Mouse (Mus musculus): ENCODE data around the gene Arhgap10.
"Not testable (repeated sequence)": the region's sequence is repeated elsewhere in the genome, so short reads cannot be mapped to it uniquely, and the experiment has no call there.

Arhgap10 gene

DNA sequence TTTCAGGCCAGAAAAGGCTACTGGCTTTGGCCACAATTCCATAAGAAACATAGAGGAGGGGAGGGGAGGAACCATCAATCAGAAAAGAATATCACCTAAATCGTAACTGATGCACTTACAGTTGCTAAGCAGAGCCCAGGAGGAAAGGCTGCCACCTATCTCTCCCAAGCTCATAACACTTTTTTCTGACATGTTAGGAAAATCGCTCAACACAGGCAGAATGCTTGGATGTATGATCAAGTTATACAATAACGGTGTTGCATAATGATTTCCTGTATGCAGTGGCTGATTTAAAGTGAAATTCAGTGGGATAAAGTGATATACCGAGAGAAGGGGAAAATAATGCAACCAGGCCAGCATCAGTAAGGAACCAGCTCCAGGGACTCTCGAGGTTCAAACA, 162.4 kb downstream of the Arhgap10 start:
- intact Hi-C loops (cut with DNase I), result no loop called here

GRCm38 (mm10) chr8:77354189-77354588, 163.6 kb downstream of the Arhgap10 start:
- intact Hi-C loops (cut with DNase I), result no loop called here

DNA sequence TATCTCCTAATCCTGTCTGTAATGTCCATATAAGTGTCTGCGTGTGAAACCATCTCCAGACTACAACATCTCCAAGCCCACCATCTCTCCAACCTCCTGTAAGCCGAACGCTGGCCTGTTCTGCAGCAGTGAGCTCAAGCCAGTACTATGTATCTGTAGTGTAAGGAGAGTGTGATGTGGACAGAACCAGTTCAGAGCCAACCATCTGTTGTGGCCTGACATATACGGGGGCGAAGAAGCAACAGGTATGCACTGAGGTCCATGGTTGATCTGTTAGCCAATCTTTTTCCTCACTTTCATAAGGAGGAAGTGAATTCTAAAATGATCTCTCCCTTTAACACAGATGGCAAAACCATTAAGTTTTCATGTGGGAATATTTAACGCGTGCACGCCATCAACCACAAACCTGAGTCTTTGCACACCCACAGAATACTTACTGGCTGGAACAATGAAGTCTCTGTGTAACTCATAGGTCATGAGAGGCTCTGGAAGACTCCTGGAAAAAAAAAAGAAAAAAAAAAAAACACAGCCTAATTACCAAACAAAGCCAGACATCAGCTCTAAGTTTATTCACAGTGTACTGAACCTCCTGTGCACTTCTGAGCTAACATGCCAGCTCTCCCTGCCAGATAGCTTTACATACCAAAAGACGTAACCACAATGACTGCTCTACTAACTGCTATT, 166.4 kb downstream of the Arhgap10 start:
- intact Hi-C loops (cut with DNase I), result no loop called here

- intact Hi-C loops (cut with DNase I), result no loop called here
These were observed 167.5 kb downstream of the Arhgap10 start for GRCm38 (mm10) chr8:77350121-77350777.

DNA sequence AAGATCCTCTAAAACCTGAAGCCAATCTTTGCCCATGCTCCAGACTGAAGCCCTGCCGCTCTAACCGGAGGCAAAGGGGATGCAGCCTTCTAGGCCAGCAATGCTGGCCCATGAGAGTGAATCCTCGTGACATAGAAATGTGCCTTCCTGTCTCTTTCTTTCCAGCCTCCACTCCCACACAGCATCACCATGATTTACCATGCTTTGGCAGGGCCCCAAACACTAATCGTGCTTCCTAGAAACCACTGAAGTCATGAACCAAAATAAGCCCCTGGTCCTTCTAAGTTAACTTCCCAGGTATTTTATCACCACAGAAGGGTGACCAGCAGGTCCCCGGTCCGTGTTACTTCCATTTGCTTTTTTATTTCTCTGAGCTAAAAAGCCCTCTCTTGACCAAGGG, 173.8 kb downstream of the Arhgap10 start:
- intact Hi-C loops (cut with DNase I), result loop anchor here (10.0 kb wide), 1 partner anchor 449 kb away; the partner anchor contains the start of gene Nr3c2

DNA sequence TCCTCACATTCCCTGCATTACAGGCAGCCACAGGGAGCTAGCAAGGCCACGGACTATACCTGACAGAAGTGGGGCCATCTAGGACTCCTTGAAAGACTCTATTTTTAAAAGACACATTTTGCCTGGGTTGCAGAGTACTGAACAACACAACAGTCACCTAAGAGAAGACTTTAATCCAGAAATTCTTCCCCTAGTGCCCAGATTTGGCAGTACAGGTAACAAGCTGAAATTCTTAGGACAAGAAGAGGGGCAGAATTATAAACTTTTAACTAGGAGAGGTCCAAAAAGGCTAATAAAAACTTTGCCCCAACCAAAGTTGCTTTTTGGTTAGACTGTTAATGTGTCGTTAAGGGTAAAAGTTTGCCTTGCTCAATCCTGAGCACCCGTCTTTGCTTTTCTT, 174.4 kb downstream of the Arhgap10 start:
- intact Hi-C loops (cut with DNase I), result loop anchor here (10.0 kb wide), 1 partner anchor 449 kb away; the partner anchor contains the start of gene Nr3c2

DNA sequence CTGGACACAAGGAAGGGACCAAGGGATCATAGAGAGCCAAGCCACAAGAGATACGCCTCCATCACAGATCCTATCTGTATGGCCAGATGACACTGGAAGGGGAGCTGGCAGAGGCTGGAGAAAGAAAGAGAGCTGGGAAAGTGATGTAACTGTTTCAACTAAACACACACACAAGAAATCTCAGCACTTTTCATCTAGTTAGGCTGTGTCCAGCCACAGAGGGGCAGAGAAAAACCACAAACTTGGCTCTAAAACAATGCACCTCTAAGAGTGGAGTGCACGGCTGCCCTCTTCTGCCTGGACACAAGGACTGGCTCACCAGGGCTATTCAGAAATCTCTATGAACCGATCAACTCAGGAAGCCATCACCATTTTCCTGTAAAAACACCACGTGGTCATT, 175.6 kb downstream of the Arhgap10 start:
- intact Hi-C loops (cut with DNase I), result loop anchor here (10.0 kb wide), 1 partner anchor 447 kb away; the partner anchor contains the start of gene Nr3c2

- intact Hi-C loops (cut with DNase I), result loop anchor here (10.0 kb wide), 1 partner anchor 447 kb away; the partner anchor contains the start of gene Nr3c2
These were observed 176.4 kb downstream of the Arhgap10 start for GRCm38 (mm10) chr8:77341329-77341728.

DNA sequence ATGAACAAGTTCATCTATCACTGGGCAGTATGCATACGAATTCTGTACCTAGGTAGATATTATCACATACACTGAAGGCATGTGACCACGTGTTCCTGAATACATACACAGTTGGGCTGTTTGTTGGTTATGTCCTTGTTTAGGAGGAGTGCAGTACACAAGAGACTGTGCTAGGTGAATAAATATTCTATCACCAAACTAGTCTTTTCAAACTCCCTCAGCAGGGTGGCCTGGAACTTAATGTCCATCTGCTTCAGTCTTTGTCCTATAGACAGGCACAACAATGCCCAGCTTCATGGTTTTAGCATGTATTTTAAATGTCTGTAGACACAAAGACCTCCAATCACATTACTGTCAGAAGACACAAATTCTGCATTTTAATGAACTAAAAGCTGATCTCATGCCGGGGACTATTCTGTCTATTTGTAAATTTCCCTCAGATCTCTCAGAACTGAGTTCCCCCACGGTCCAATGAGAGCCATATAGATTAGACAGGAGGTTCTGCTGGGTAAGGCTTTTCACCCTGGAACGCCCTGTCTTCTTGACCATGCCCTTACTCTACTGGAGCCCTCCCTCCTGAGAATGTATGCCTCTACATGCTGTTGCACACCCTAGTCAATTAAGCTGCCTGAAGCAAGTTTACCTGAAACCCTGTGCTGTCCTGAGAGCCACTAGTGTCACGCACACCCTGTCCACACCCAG, 177.6 kb downstream of the Arhgap10 start:
- intact Hi-C loops (cut with DNase I), result loop anchor here (10.0 kb wide), 1 partner anchor 445 kb away; the partner anchor contains the start of gene Nr3c2

- intact Hi-C loops (cut with DNase I), result no loop called here
These were observed 180.5 kb downstream of the Arhgap10 start for GRCm38 (mm10) chr8:77337272-77337671.

- intact Hi-C loops (cut with DNase I), result no loop called here
These were observed 186.6 kb downstream of the Arhgap10 start for GRCm38 (mm10) chr8:77331180-77331579.

GRCm38 (mm10) chr8:77330304-77330703, 187.4 kb downstream of the Arhgap10 start:
- intact Hi-C loops (cut with DNase I), result no loop called here

- intact Hi-C loops (cut with DNase I), result no loop called here
These were observed 188.0 kb downstream of the Arhgap10 start for GRCm38 (mm10) chr8:77329783-77330182.

- intact Hi-C loops (cut with DNase I), result no loop called here
These were observed 189.3 kb downstream of the Arhgap10 start for GRCm38 (mm10) chr8:77328473-77328872.

GRCm38 (mm10) chr8:77327326-77327725, 190.4 kb downstream of the Arhgap10 start:
- intact Hi-C loops (cut with DNase I), result no loop called here

DNA sequence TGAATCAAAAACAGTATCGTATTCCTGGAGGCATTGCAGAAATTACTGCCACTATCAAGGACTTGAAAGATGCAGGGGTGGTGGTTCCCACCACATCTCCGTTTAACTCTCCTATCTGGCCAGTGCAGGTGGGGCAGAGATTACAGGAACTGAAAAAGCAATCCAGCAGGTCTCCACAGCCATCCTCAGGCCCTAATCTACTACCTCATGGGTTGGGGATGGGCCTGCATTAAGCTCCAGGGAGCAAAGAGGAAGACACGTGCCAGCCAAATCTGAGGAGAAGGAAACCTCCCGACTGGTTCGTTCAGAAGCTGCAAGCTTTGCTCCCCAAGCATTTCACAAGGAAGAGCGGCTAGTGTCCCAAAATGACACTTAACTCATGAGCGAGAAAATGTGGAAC, 195.0 kb downstream of the Arhgap10 start:
- intact Hi-C loops (cut with DNase I), result not testable (repeated sequence)

- intact Hi-C loops (cut with DNase I), result no loop called here
These were observed 195.9 kb downstream of the Arhgap10 start for GRCm38 (mm10) chr8:77321901-77322300.

- intact Hi-C loops (cut with DNase I), result loop anchor here (10.0 kb wide), 1 partner anchor 1254 kb away; no protein-coding TSS in a partner anchor
These were observed 199.2 kb downstream of the Arhgap10 start for GRCm38 (mm10) chr8:77318590-77318989.

DNA sequence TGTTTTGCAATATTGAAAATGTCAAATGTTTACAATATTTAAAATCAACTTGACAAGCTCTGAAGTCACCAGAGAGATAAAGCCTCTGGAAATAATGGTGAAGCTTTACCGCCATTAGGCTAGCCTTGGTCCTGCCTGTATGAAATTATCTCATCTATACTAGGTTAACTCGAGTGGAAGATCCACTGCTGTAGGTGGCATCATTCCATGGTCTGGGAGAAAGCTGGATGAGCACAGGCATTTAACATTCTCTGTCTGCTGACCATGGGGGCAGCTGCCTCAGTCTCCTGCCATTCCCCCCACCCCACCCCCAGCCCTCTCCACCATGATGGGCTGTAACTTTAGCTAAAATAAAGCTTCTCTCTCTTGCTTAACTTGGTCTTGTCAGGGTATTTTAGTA, 200.0 kb downstream of the Arhgap10 start:
- intact Hi-C loops (cut with DNase I), result loop anchor here (10.0 kb wide), 1 partner anchor 1253 kb away; no protein-coding TSS in a partner anchor

DNA sequence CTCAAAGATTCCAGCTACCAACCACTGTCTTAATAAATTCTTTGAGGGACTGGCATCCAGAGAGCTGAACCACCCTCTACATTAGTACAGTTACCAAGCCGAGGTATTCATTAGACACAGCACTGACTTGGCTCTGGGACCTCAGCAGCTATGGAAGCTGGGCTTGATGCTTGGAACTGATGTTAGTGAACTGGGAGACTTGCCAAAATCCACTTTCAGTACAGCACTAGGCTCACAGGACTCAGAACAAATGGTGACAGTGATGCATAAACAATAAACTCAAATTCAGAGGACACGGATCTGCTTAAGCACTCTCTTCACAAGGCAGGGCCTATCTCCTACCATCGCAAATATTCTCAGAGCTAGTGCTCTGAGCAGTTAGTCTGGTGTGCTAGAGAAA, 204.8 kb downstream of the Arhgap10 start:
- intact Hi-C loops (cut with DNase I), result loop anchor here (10.0 kb wide), 1 partner anchor 1248 kb away; no protein-coding TSS in a partner anchor

DNA sequence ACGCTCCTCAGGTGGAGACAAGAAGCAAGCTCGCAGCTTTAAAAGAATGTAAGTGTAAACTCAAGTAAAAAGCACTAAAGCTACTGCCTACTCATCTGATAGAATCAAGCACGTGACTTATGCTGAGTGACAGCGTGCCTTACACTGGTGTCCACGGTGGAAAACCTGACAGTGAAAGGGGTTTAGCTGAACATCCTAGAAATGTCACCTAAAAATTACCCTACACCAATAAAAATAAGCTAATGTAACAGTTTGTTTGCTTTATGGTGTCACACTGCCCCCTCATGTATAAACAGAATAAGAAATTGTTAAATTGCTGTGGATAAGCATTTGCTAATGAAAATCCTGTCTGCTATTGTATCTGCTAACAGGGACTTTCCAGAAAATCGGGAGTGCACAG, 206.0 kb downstream of the Arhgap10 start:
- intact Hi-C loops (cut with DNase I), result loop anchor here (10.0 kb wide), 1 partner anchor 1247 kb away; no protein-coding TSS in a partner anchor

DNA sequence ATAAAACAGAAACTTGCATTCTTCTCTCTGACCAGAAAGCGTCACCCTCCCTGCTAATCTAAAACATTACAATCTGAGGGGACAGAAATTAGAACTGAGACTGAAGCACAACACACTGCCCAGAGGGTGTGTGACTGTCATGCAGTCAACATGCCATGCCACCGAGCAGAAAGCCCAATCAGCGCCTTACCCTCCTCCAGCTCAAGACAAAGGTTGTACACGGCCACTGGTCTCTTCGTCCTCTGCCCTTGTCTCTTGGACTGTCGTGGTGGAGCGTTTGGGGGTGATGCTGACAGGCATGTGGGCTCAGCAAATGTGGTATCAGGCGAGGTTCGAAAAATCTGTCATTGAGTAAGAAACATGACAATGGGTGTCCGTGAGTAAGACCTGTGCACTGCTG, 207.2 kb downstream of the Arhgap10 start:
- intact Hi-C loops (cut with DNase I), result loop anchor here (10.0 kb wide), 1 partner anchor 1246 kb away; no protein-coding TSS in a partner anchor
